Mouse (Mus musculus) layer of hippocampus, adult 2 months (tissue): Measurements from ENCODE around the gene Pdzk1. TPM values are rescaled to one million over a fixed set of nuclear protein-coding genes. Genes with fewer than 3 reads are reported as not detected.

Source experiments
- DNase-seq, 2 experiments: peaks; one replicate each; pipeline ENCODE4 v3.0.0; 2022; ENCODE audit warnings: low spot score in 2 of 2
- H3K27ac ChIP-seq: fragments of 200-600 bp; 2 replicates; pipeline ENCODE4 v1.8.1; 2022
- H3K4me3 ChIP-seq: fragments of 200-600 bp; 2 replicates; pipeline ENCODE4 v1.8.1; 2022; ENCODE audit warnings: mild to moderate bottlenecking
- CTCF ChIP-seq: fragments of 200-600 bp; conservative IDR thresholded peaks from 2 replicates; pipeline ENCODE4 v1.8.1; 2022; ENCODE audit warnings: antibody characterized with exemption, mild to moderate bottlenecking, moderate library complexity
- long read RNA-seq, 2 experiments: library from polyadenylated mRNA; stranded (forward); transcript quantifications; one replicate each; pipeline ENCODE4 v2.0.0; 2021; ENCODE audit warnings: borderline mapping rate in 2 of 2
- total RNA-seq, 2 experiments: library from RNA; stranded (reverse); gene quantifications; 2 replicates each; pipeline ENCODE4 v1.2.3; 2021

Gene Pdzk1
- under 1 TPM in 1 of 2 experiments, not detected in 1; 0.33 TPM for total RNA-seq
- long read RNA-seq, experiment 1, result 0 reads
- long read RNA-seq, experiment 2, result 0 reads

GRCm38 (mm10) chr3:96828984-96829383, at the start of gene Pdzk1, which contains the start of gene Cd160:
TSS of gene Pdzk1 (plus strand) at chr3:96829284.
TSS of gene Cd160 (minus strand) at chr3:96829351.
- no peak for TF ChIP-seq CTCF
- DNase-seq, result no peak
- H3K27ac ChIP-seq, result no peak within 1 kb of the TSS
- no peak within 1 kb of the TSS for H3K4me3 ChIP-seq

- no peak for DNase-seq
- TF ChIP-seq CTCF, result no peak
- Histone ChIP-seq H3K4me3 (no peak overlapping the region), H3K27ac (peak overlapping the region; percentile 36)
Observed at GRCm38 (mm10) chr3:96782236-96782635, 46.8 kb upstream of the Pdzk1 start.

GRCm38 (mm10) chr3:96787784-96788183, 41.3 kb upstream of the Pdzk1 start:
- no peak for DNase-seq
- TF ChIP-seq CTCF, result no peak
- Histone ChIP-seq H3K27ac (no peak overlapping the region; the same call in 1 of the 2 replicates), H3K4me3 (no peak overlapping the region)

- H3K27ac ChIP-seq, result peak overlapping the region; percentile 66
- no peak overlapping the region for H3K4me3 ChIP-seq
- no peak for TF ChIP-seq CTCF
- DNase-seq, result peak; percentile 19 to 28
Observed at GRCm38 (mm10) chr3:96788506-96788905, 40.6 kb upstream of the Pdzk1 start.

GRCm38 (mm10) chr3:96800254-96800653, 28.8 kb upstream of the Pdzk1 start:
- no peak overlapping the region for H3K27ac ChIP-seq
- no peak for DNase-seq
- TF ChIP-seq CTCF, result no peak
- no peak overlapping the region for H3K4me3 ChIP-seq

- DNase-seq, result no peak
- Histone ChIP-seq H3K27ac (no peak overlapping the region), H3K4me3 (no peak overlapping the region)
- TF ChIP-seq CTCF, result no peak
Observed at GRCm38 (mm10) chr3:96802214-96802613, 26.9 kb upstream of the Pdzk1 start.

GRCm38 (mm10) chr3:96808136-96808535, 20.9 kb upstream of the Pdzk1 start:
- DNase-seq, result no peak
- no peak overlapping the region for H3K27ac ChIP-seq
- no peak for TF ChIP-seq CTCF
- H3K4me3 ChIP-seq, result no peak overlapping the region

- H3K27ac ChIP-seq, result no peak overlapping the region
- no peak for DNase-seq
- no peak for TF ChIP-seq CTCF
- H3K4me3 ChIP-seq, result no peak overlapping the region
Observed at GRCm38 (mm10) chr3:96808651-96809050, 20.4 kb upstream of the Pdzk1 start.

GRCm38 (mm10) chr3:96811232-96811631, 17.9 kb upstream of the Pdzk1 start:
- no peak for TF ChIP-seq CTCF
- H3K4me3 ChIP-seq, result no peak overlapping the region
- DNase-seq, result no peak

GRCm38 (mm10) chr3:96812395-96813091, 16.5 kb upstream of the Pdzk1 start:
- peak overlapping the region; percentile 41 for H3K4me3 ChIP-seq

More at GRCm38 (mm10) chr3:96811232-96811631, 17.9 kb upstream of the Pdzk1 start:
- H3K27ac ChIP-seq, result no peak overlapping the region

GRCm38 (mm10) chr3:96813106-96813505, 16.0 kb upstream of the Pdzk1 start:
- DNase-seq, result peak; percentile 27 to 34
- Histone ChIP-seq H3K4me3 (peak overlapping the region; percentile 41), H3K27ac (no peak overlapping the region)
- TF ChIP-seq CTCF, result peak; percentile 13; the same call in 1 of the 2 replicates

More at GRCm38 (mm10) chr3:96812395-96813091, 16.5 kb upstream of the Pdzk1 start:
- no peak overlapping the region for H3K27ac ChIP-seq
- peak; percentile 64 to 82 for DNase-seq
- TF ChIP-seq CTCF, result peak; percentile 79

- no peak overlapping the region; the same call in 1 of the 2 replicates for H3K4me3 ChIP-seq
- no peak overlapping the region for H3K27ac ChIP-seq
- DNase-seq, result no peak
- TF ChIP-seq CTCF, result no peak
Observed at GRCm38 (mm10) chr3:96813591-96814244, 15.4 kb upstream of the Pdzk1 start.

- DNase-seq, result no peak
- H3K4me3 ChIP-seq, result no peak overlapping the region
- no peak for TF ChIP-seq CTCF
- no peak overlapping the region for H3K27ac ChIP-seq
Observed at GRCm38 (mm10) chr3:96814342-96814741, 14.7 kb upstream of the Pdzk1 start.
